Mouse (Mus musculus): ENCODE results near the gene Rxrg.

DNA sequence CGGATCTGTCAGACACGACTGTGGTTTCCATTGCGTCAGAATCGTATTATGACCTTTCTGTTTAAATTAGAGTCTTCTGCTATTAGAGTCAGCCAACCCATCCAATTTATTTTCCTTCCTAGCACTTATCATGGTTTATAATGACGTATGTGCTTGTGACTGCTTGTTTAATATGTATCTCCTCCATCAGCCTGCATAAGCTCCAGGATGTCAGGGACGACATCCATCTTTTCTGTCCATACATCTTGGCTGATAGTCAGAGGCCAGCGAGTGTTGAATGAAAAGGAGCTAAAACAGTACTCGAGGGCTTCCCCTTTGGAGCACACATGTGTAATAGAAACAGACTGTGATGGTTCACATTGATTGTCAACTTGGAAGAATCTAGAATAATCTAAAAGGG, 6.0 kb upstream of the Rxrg start:
- TF ChIP-seq CTCF (IDR thresholded peaks at IDR 0.05; ENCODE audit: low read depth) (no peak), EP300 (IDR thresholded peaks at IDR 0.05; ENCODE audit: low read depth) (no peak)
